Mouse (Mus musculus): ENCODE data around the gene Txk.

- TF ChIP-seq CTCF (IDR thresholded peaks at IDR 0.05; ENCODE audit: insufficient read depth, low read depth, low read length) (no peak), POLR2A (IDR thresholded peaks at IDR 0.05; ENCODE audit: insufficient read depth, low read depth, low read length) (no peak)
Observed at GRCm38 (mm10) chr5:72661051-72661781, 91.4 kb downstream of the Txk start.

All from olfactory bulb, adult 2 months (tissue).